Mouse (Mus musculus) kidney, postnatal 36 days (tissue): ENCODE data around the gene Ubqln3.

Experiments used
- DNase-seq, 2 experiments: peaks; one replicate each; pipeline ENCODE4 v3.0.0; 2021 to 2022; ENCODE audit warnings: mixed read lengths in 2 of 2

Ubqln3 gene

GRCm38 (mm10) chr7:104143179-104143578 is at the start of gene Ubqln3:
Gene Ubqln3 (minus strand): TSS chr7:104143279.
- no peak for DNase-seq

DNA sequence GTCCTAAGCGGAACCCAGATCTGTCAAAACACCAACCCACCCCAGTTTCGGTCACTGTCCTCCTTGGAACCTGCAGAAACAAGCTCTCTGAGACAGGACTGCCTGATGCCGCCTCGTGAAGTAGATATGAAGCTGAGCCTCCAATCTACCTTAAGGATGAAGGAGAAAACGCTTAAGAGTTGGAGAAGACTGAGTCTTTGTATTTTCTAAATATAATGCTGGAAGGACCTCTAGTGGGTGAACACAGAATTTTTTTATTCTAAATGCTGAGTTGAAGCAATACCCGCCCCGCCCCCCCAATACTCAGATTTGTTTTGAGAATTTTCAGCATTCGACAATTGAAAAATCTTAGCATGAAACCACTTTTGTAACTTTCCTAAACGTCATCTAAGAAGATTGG is 48.2 kb upstream of the Ubqln3 start:
- DNase-seq = no peak

GRCm38 (mm10) chr7:104183292-104183691 is 40.2 kb upstream of the Ubqln3 start, which contains the start of gene Olfr648:
Gene Olfr648 (minus strand): TSS chr7:104183392.
- no peak for DNase-seq

- no peak for DNase-seq
Observed at GRCm38 (mm10) chr7:104179074-104179473, 36.0 kb upstream of the Ubqln3 start.

GRCm38 (mm10) chr7:104178422-104179054 is 35.5 kb upstream of the Ubqln3 start:
- no peak for DNase-seq

DNA sequence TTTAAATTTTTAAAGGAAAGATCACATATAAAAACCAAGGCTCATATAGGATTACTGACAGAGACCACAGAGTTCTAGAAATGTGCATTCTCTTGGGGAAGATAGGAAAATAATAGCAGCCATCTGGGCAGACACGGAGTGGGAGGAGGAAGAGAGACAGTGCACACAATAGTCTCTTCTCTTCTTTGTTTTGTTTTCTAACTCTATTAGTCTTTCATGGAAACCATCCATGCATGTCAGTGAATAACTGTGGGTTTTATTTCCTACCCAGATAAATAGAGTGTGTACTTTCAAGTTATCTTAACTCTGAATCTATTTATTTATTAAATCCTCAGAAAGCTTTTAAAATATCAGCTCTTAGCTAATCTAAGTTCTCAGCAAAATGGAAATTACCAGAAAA is 32.0 kb upstream of the Ubqln3 start:
- DNase-seq = no peak

GRCm38 (mm10) chr7:104169634-104170204 is 26.6 kb upstream of the Ubqln3 start:
- no peak for DNase-seq

- DNase-seq = no peak
Observed at GRCm38 (mm10) chr7:104167105-104167504, 24.0 kb upstream of the Ubqln3 start.

DNA sequence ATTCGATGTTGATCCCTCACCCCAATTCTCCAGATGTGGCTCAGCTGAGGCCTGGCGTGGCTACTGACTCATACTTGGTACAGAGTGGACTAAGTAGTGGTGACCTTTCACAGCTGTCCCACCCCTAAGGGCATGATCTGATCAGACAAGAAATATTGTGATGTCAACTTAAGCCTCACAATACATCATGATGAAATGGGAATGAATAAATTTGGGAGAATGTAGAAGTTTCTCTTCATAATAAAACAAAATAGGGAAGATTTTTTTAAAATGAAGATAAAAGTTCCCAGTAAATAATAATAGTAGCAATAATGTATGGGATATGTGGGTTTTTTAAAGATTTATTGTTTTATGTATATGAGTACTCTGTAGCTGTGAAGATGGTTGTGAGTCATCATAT is 7.4 kb upstream of the Ubqln3 start, which contains the start of gene Ubqlnl:
Gene Ubqlnl (minus strand): TSS at position 101 of the 400 bp plus-strand sequence.
- DNase-seq = no peak

- no peak for DNase-seq
Observed at GRCm38 (mm10) chr7:104137305-104137704, 5.8 kb downstream of the Ubqln3 start, which contains the start of gene Olfr643. Gene Olfr643 (minus strand): TSS chr7:104137405.

DNA sequence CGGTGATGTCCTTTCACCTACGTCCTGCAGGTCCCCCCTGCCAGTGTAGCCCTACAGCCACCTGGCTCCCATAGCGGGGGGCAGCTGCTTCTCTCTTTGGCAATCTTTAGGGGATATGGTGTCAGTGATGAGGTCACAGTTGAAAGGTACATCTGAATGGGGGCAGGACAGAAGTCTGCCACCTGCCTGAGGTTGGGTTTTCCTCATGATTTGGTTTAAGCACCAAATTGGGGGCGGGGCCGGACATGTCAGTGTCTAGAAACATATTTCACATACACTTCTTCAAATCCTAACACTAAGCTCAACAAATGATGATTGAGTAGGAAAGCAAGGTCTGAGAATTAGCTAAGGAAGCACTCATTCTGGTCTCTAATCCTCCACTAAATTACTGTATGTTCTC is 13.4 kb downstream of the Ubqln3 start, which contains the start of gene Ubqln5:
Gene Ubqln5 (minus strand): TSS at position 101 of the 400 bp plus-strand sequence.
- DNase-seq = no peak

DNA sequence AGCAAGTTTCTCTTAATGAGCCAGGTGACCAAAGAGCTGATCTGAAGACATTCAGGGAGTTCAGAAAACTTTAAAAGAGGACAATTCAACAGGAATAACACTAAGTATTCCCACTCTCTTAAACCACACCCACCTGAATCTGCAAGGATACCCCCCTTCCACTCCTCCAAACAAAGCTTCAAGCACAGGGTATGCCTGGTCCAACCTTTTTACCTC is 38.4 kb downstream of the Ubqln3 start, which contains the start of gene Olfr646:
Gene Olfr646 (plus strand): TSS at position 117 of the 216 bp plus-strand sequence.
- DNase-seq = no peak

- DNase-seq = no peak
Observed at GRCm38 (mm10) chr7:104103913-104104756, 38.9 kb downstream of the Ubqln3 start.
